ENCODE assay signal across 8 mouse cellular contexts in the genomic region with DNA sequence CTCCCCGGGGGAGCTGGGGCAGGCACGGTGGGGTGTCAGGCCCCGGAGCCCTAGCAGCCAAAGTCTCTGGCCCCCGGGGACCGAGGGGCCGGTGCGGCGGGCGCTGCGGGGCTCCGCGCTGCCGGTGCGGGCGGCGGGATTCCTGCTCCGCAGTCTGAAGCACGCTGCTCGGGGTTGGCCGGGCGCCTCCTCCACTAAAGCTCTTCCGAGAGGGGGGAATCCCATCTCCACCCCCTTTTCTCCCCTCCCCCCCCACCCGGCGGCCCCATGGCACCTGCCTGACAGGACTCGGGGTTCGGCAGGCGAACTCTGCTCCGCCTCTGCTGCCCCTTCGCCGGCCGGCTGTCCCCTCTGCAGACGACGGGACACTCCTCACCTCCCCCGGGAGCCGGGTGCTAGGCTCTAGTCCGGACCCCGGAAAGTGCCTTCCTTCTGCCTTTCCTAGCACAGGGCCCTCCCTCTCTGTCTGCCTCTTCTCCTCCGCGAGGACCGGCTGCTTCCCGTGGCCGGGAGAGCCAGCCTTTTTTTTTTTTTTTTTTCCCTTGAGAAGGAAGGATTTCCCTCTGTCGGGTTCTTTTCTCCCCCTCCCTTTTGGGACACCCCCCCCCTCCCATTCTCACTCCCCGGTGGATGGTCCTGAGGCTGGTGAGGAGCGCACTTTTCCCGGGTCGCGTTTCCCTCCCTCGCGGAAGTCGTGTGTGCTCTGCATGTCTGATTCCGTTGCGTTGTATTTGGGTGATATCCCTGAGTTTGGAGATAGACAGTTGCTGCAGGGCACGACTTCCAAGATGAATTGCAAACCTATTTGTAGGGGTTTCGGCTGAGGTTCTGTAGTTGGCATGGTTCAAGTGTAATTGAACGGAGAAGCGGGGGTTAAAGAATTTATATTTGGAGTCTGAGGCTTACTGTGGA. TPM values are rescaled to one million over a fixed set of nuclear protein-coding genes. Genes with fewer than 3 reads are reported as not detected.
DNase-seq lines count a peak whose midpoint lies in the region; ATAC-seq lines count a peak whose summit lies in the region.

No protein-coding gene starts in this region.

- under 1% methylated on average over 49 of the region's 57 CpGs for WGBS in embryonic facial prominence, embryonic 11.5 days
- WGBS in heart, embryonic 10.5 days, result 1% methylated on average over 49 of the region's 57 CpGs
- WGBS in kidney, embryonic 15.5 days, result under 1% methylated on average over 54 of the region's 57 CpGs
- WGBS in liver, embryonic 11.5 days, result 1% methylated on average over 42 of the region's 57 CpGs
- WGBS in stomach, embryonic 15.5 days, result under 1% methylated on average over 51 of the region's 57 CpGs

- no peaks in the 10 kb centered on the region for H3K36me3 ChIP-seq in embryonic facial prominence, embryonic 11.5 days (replicated peaks; ENCODE audit: control insufficient read depth, insufficient read depth, low read depth, low read length)
- H3K36me3 ChIP-seq in heart, embryonic 10.5 days, result no peaks in the 10 kb centered on the region
- H3K36me3 ChIP-seq in kidney, embryonic 15.5 days, result no peaks in the 10 kb centered on the region
- no peaks in the 10 kb centered on the region for H3K36me3 ChIP-seq in liver, embryonic 11.5 days (ENCODE audit: control insufficient read depth, insufficient read depth, low read length)
- H3K36me3 ChIP-seq in stomach, embryonic 15.5 days, result no peaks in the 10 kb centered on the region

- peak; percentile 26 for ATAC-seq in embryonic facial prominence, embryonic 11.5 days (replicated peaks; ENCODE audit: insufficient number of reproducible peaks, low FRiP score, low TSS enrichment, low read depth)
- ATAC-seq in kidney, embryonic 15.5 days (replicated peaks; ENCODE audit: low FRiP score), result peak; percentile 40
- peak; percentile 16 for ATAC-seq in liver, embryonic 11.5 days (replicated peaks; ENCODE audit: low FRiP score)
- ATAC-seq in stomach, embryonic 15.5 days (ENCODE audit: insufficient read depth, low FRiP score, low read depth), result no peak

- no peaks in the 10 kb centered on the region for H3K9me3 ChIP-seq in embryonic facial prominence, embryonic 11.5 days (replicated peaks; ENCODE audit: control insufficient read depth, low read length)
- H3K9me3 ChIP-seq in heart, embryonic 10.5 days, result no peaks in the 10 kb centered on the region
- no peaks in the 10 kb centered on the region for H3K9me3 ChIP-seq in kidney, embryonic 15.5 days (replicated peaks)
- H3K9me3 ChIP-seq in liver, embryonic 11.5 days (ENCODE audit: control insufficient read depth, low read length), result no peaks in the 10 kb centered on the region
- no peaks in the 10 kb centered on the region for H3K9me3 ChIP-seq in stomach, embryonic 15.5 days

- peak overlapping the region; percentile 86 for H3K9ac ChIP-seq in embryonic facial prominence, embryonic 11.5 days (replicated peaks; ENCODE audit: low read length)
- H3K9ac ChIP-seq in kidney, embryonic 15.5 days, result peak overlapping the region; percentile 85
- H3K9ac ChIP-seq in liver, embryonic 11.5 days (ENCODE audit: low read depth, low read length), result peak overlapping the region; percentile 81
- H3K9ac ChIP-seq in stomach, embryonic 15.5 days, result peak overlapping the region; percentile 88

- DNase-seq in 3134 (ENCODE audit: extremely low read depth, insufficient read length, low spot score), result peak; percentile 74
- DNase-seq in adrenal gland, adult 8-10 months, result peak; percentile 35
- peak; percentile 36 for DNase-seq in embryonic facial prominence, embryonic 11.5 days (ENCODE audit: low spot score)
- peak; percentile 76 for DNase-seq in heart, embryonic 10.5 days (ENCODE audit: low spot score)
- peak; percentile 65 for DNase-seq in liver, embryonic 11.5 days (ENCODE audit: low spot score)
- DNase-seq in natural killer cell, adult 2 months (ENCODE audit: low spot score in 2 of 2), result peak; percentile 2 to 21

- no peaks in the 10 kb centered on the region for H3K27me3 ChIP-seq in embryonic facial prominence, embryonic 11.5 days (ENCODE audit: control insufficient read depth, insufficient read depth, low read length)
- H3K27me3 ChIP-seq in heart, embryonic 10.5 days (ENCODE audit: insufficient read depth, poor library complexity, severe bottlenecking), result no peaks in the 10 kb centered on the region
- no peaks in the 10 kb centered on the region for H3K27me3 ChIP-seq in kidney, embryonic 15.5 days
- no peaks in the 10 kb centered on the region for H3K27me3 ChIP-seq in liver, embryonic 11.5 days (replicated peaks; ENCODE audit: control insufficient read depth, insufficient read depth, low read length)
- H3K27me3 ChIP-seq in stomach, embryonic 15.5 days (replicated peaks), result no peaks in the 10 kb centered on the region

- H3K27ac ChIP-seq in embryonic facial prominence, embryonic 11.5 days (replicated peaks; ENCODE audit: low read depth, low read length), result peak overlapping the region; percentile 95; the same call in 1 of the 2 replicates
- H3K27ac ChIP-seq in heart, embryonic 10.5 days, result peak overlapping the region; percentile 97
- H3K27ac ChIP-seq in kidney, embryonic 15.5 days, result peak overlapping the region; percentile 100
- H3K27ac ChIP-seq in liver, embryonic 11.5 days (ENCODE audit: low read depth, low read length), result peak overlapping the region; percentile 95
- H3K27ac ChIP-seq in stomach, embryonic 15.5 days, result peak overlapping the region; percentile 99

- no peaks in the 10 kb centered on the region for H3K4me1 ChIP-seq in embryonic facial prominence, embryonic 11.5 days (ENCODE audit: control insufficient read depth, insufficient read depth, low read length)
- peaks cover 13% of the 10 kb centered on the region for H3K4me1 ChIP-seq in heart, embryonic 10.5 days
- H3K4me1 ChIP-seq in kidney, embryonic 15.5 days, result peaks cover 4% of the 10 kb centered on the region
- H3K4me1 ChIP-seq in liver, embryonic 11.5 days (replicated peaks; ENCODE audit: control insufficient read depth, insufficient read depth, low read length), result no peaks in the 10 kb centered on the region; the same call in 1 of the 2 replicates
- no peaks in the 10 kb centered on the region for H3K4me1 ChIP-seq in stomach, embryonic 15.5 days

- H3K4me3 ChIP-seq in embryonic facial prominence, embryonic 11.5 days (ENCODE audit: low read depth, low read length), result peak overlapping the region; percentile 97
- H3K4me3 ChIP-seq in heart, embryonic 10.5 days, result peak overlapping the region; percentile 88
- peak overlapping the region; percentile 96 for H3K4me3 ChIP-seq in kidney, embryonic 15.5 days (replicated peaks)
- peak overlapping the region; percentile 94 for H3K4me3 ChIP-seq in liver, embryonic 11.5 days (ENCODE audit: low read depth, low read length)
- H3K4me3 ChIP-seq in stomach, embryonic 15.5 days (replicated peaks), result peak overlapping the region; percentile 95

- H3K4me2 ChIP-seq in embryonic facial prominence, embryonic 11.5 days (ENCODE audit: low read depth, low read length), result peak overlapping the region; percentile 81
- peak overlapping the region; percentile 84 for H3K4me2 ChIP-seq in kidney, embryonic 15.5 days
- peak overlapping the region; percentile 87 for H3K4me2 ChIP-seq in liver, embryonic 11.5 days
- H3K4me2 ChIP-seq in stomach, embryonic 15.5 days, result peak overlapping the region; percentile 73

RNA-seq across cellular contexts. Expression of gene Gphn, which starts 1.1 kb away (rescaled TPM):
- 10 to 100 TPM; 27.3 to 35.8 (median 29.6) TPM for total RNA-seq in adrenal gland, adult 8-10 months (2022)
- polyA plus RNA-seq in embryonic facial prominence, embryonic 11.5 days (2014; fragmentation: Nextera tagmentation; extraction: Ambion mirVana), result 11.9 and 14.3 TPM in 2 replicates
- 9.9 and 11.1 TPM in 2 replicates for polyA plus RNA-seq in heart, embryonic 10.5 days (2016; fragmentation: Nextera tagmentation; extraction: Ambion mirVana)
- 14.2 and 14.8 TPM in 2 replicates for polyA plus RNA-seq in kidney, embryonic 15.5 days (2015; fragmentation: Nextera tagmentation; extraction: Ambion mirVana)
- polyA plus RNA-seq in liver, embryonic 11.5 days (2014; fragmentation: Nextera tagmentation; extraction: Ambion mirVana), result 12.8 and 13.2 TPM in 2 replicates
- 15.2 and 19.2 TPM in 2 replicates for polyA plus RNA-seq in stomach, embryonic 15.5 days (2015; fragmentation: Nextera tagmentation; extraction: Ambion mirVana)

RNA-seq across cellular contexts. Expression of gene Gm6657, which starts 33.2 kb away (rescaled TPM):
- total RNA-seq in adrenal gland, adult 8-10 months (2022), result not detected
- not detected in 2 replicates for polyA plus RNA-seq in embryonic facial prominence, embryonic 11.5 days (2014; fragmentation: Nextera tagmentation; extraction: Ambion mirVana)
- polyA plus RNA-seq in heart, embryonic 10.5 days (2016; fragmentation: Nextera tagmentation; extraction: Ambion mirVana), result not detected in 2 replicates
- not detected in 2 replicates for polyA plus RNA-seq in kidney, embryonic 15.5 days (2015; fragmentation: Nextera tagmentation; extraction: Ambion mirVana)
- polyA plus RNA-seq in liver, embryonic 11.5 days (2014; fragmentation: Nextera tagmentation; extraction: Ambion mirVana), result not detected in 2 replicates
- not detected in 2 replicates for polyA plus RNA-seq in stomach, embryonic 15.5 days (2015; fragmentation: Nextera tagmentation; extraction: Ambion mirVana)

Comparison
In these comparisons a context has a peak if more than half of its experiments do, and no peak if none do; other contexts are left out.
1. DNase-seq: peak in every context shown above with its lines; median percentile 76 in heart, embryonic 10.5 days; 74 in 3134; 65 in liver, embryonic 11.5 days; 36 in embryonic facial prominence, embryonic 11.5 days; 35 in adrenal gland, adult 8-10 months; 12 in natural killer cell, adult 2 months.